Comparison of ENCODE assay signal across 12 mouse cellular contexts in the genomic region with DNA sequence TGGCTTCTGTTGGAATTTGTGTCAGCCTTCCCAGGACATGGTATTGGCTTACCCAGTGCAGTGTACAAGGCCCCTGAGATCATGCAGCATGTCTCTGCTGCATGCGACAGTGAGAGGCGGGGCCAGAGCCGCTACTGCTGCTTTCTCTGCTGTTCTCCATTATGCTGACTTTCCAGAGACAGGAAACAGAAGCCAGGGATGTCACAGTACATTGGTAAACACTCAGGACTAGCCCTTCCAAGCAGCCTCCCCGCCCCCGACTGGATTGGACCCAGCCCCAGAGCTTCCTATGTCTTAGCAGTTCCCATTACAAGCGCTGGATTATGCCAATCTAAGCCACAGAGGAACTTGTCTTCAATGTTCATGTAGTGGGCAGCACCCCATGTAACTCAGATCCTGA. TPM values are rescaled to one million over a fixed set of nuclear protein-coding genes. Genes with fewer than 3 reads are reported as not detected.
DNase-seq lines count a peak whose midpoint lies in the region; ATAC-seq and TF ChIP-seq lines count a peak whose summit lies in the region.
"Had no signal": no experiment of that assay in that cellular context is flagged by ENCODE, and none has a peak within 500 bp of the region (broad histone marks: within the 10 kb centered on the region; RNA-seq: fewer than 3 reads in every experiment).

No protein-coding gene starts in this region.

- peak overlapping the region; percentile 29 for H3K27ac ChIP-seq in kidney, embryonic 15.5 days
- peak overlapping the region; percentile 65 for H3K27ac ChIP-seq in kidney, postnatal 0 days
- H3K27ac ChIP-seq: limb, embryonic 13.5 days had no signal

- no peak overlapping the region for H3K4me2 ChIP-seq in kidney, embryonic 15.5 days
- no peak overlapping the region for H3K4me2 ChIP-seq in kidney, postnatal 0 days (ENCODE audit: low read length)
- H3K4me2 ChIP-seq: limb, embryonic 13.5 days had no signal

- no peak for TF ChIP-seq CTCF in kidney, postnatal 0 days (IDR thresholded peaks at IDR 0.05; ENCODE audit: low read depth)

- peaks cover 54% of the 10 kb centered on the region for H3K4me1 ChIP-seq in kidney, embryonic 15.5 days
- H3K4me1 ChIP-seq in kidney, postnatal 0 days (replicated peaks; ENCODE audit: insufficient read depth, low read length) = peaks cover 14% of the 10 kb centered on the region; the same call in 1 of the 2 replicates

- WGBS in kidney, embryonic 15.5 days = 54% methylated on average over 6 of the region's 6 CpGs
- WGBS in kidney, postnatal 0 days = 53% methylated on average over 6 of the region's 6 CpGs

- peak; percentile 23 for DNase-seq in embryo, embryonic 11 days
- no peak for DNase-seq in embryo, embryonic 9.5 days (ENCODE audit: extremely low spot score)
- no peak for DNase-seq in kidney, adult 18-20 months
- DNase-seq in kidney, postnatal 0 days (ENCODE audit: low spot score) = peak; percentile 82
- DNase-seq in lung, postnatal 36 days = peak; percentile 75
- no peak for DNase-seq in c-Kit-positive CD71-positive TER-119-positive erythroid progenitor cells, embryonic 14.5 days (ENCODE audit: low spot score)
- no peak for DNase-seq in gastrocnemius, postnatal 36 days
- DNase-seq: cerebellum, postnatal 25 days had no signal

- no peak overlapping the region for H3K9ac ChIP-seq in kidney, embryonic 15.5 days
- H3K9ac ChIP-seq in kidney, postnatal 0 days (ENCODE audit: low read depth, low read length) = no peak overlapping the region
- H3K9ac ChIP-seq: limb, embryonic 13.5 days had no signal

- peaks cover 64% of the 10 kb centered on the region for H3K36me3 ChIP-seq in kidney, embryonic 15.5 days
- peaks cover 40% of the 10 kb centered on the region; the same call in 1 of the 2 replicates for H3K36me3 ChIP-seq in kidney, postnatal 0 days (ENCODE audit: insufficient read depth, low read length)

- intact Hi-C loops in gastrocnemius, postnatal 36 days (cut with DNase I) = no loop called here

- no peaks in the 10 kb centered on the region for H3K9me3 ChIP-seq in kidney, embryonic 15.5 days (replicated peaks)
- no peaks in the 10 kb centered on the region for H3K9me3 ChIP-seq in kidney, postnatal 0 days (replicated peaks; ENCODE audit: low read length)
- H3K9me3 ChIP-seq: limb, embryonic 13.5 days had no signal

- H3K27me3 ChIP-seq in kidney, embryonic 15.5 days = no peaks in the 10 kb centered on the region
- no peaks in the 10 kb centered on the region for H3K27me3 ChIP-seq in kidney, postnatal 0 days (ENCODE audit: insufficient read depth, low read length)
- H3K27me3 ChIP-seq: limb, embryonic 13.5 days had no signal

- ATAC-seq in kidney, embryonic 15.5 days (replicated peaks; ENCODE audit: low FRiP score) = no peak
- ATAC-seq in kidney, postnatal 0 days (replicated peaks; ENCODE audit: low FRiP score, low read depth) = no peak
- ATAC-seq: forebrain, embryonic 14.5 days; midbrain, embryonic 16.5 days had no signal

- H3K4me3 ChIP-seq in kidney, embryonic 15.5 days (replicated peaks) = no peak overlapping the region
- no peak overlapping the region for H3K4me3 ChIP-seq in kidney, postnatal 0 days (replicated peaks; ENCODE audit: low read depth, low read length)
- H3K4me3 ChIP-seq: limb, embryonic 13.5 days had no signal

RNA-seq across cellular contexts. Expression of a gene that starts 3.7 kb away (rescaled TPM):
- polyA plus RNA-seq in kidney, embryonic 15.5 days (2015; fragmentation: Nextera tagmentation; extraction: Ambion mirVana) = 29.8 and 31.9 TPM in 2 replicates
- polyA plus RNA-seq in kidney, postnatal 0 days (2015; fragmentation: Nextera tagmentation; extraction: Ambion mirVana) = 24.2 and 25.8 TPM in 2 replicates
- 10 to 100 TPM; 18.2 to 19.5 TPM for total RNA-seq in gastrocnemius, postnatal 36 days (2021)

RNA-seq across cellular contexts. Expression of a gene that starts 12.5 kb away (rescaled TPM):
- polyA plus RNA-seq in kidney, embryonic 15.5 days (2015; fragmentation: Nextera tagmentation; extraction: Ambion mirVana) = 1.1 and 1.7 TPM in 2 replicates
- polyA plus RNA-seq in kidney, postnatal 0 days (2015; fragmentation: Nextera tagmentation; extraction: Ambion mirVana) = 1.1 TPM in 2 replicates
- total RNA-seq in gastrocnemius, postnatal 36 days (2021) = under 1 TPM; 0.44 to 0.82 TPM

RNA-seq across cellular contexts. Expression of a gene that starts 32.2 kb away (rescaled TPM):
- polyA plus RNA-seq in kidney, embryonic 15.5 days (2015; fragmentation: Nextera tagmentation; extraction: Ambion mirVana) = 27.9 and 31.3 TPM in 2 replicates
- 12.9 and 14.6 TPM in 2 replicates for polyA plus RNA-seq in kidney, postnatal 0 days (2015; fragmentation: Nextera tagmentation; extraction: Ambion mirVana)
- total RNA-seq in gastrocnemius, postnatal 36 days (2021) = 1 to 10 TPM; 3.7 to 9.0 TPM

RNA-seq across cellular contexts. Expression of a gene that starts 32.9 kb away (rescaled TPM):
- 39.6 and 44.4 TPM in 2 replicates for polyA plus RNA-seq in kidney, embryonic 15.5 days (2015; fragmentation: Nextera tagmentation; extraction: Ambion mirVana)
- polyA plus RNA-seq in kidney, postnatal 0 days (2015; fragmentation: Nextera tagmentation; extraction: Ambion mirVana) = 21.3 and 23.1 TPM in 2 replicates
- total RNA-seq in gastrocnemius, postnatal 36 days (2021) = 1 to 10 TPM; 2.1 to 2.9 TPM

RNA-seq across cellular contexts. Expression of a gene that starts 40.9 kb away (rescaled TPM):
- 110 and 115 TPM in 2 replicates for polyA plus RNA-seq in kidney, embryonic 15.5 days (2015; fragmentation: Nextera tagmentation; extraction: Ambion mirVana)
- 88.0 and 94.9 TPM in 2 replicates for polyA plus RNA-seq in kidney, postnatal 0 days (2015; fragmentation: Nextera tagmentation; extraction: Ambion mirVana)
- total RNA-seq in gastrocnemius, postnatal 36 days (2021) = 10 to 100 TPM; 22.5 to 24.0 TPM

Comparison
In these comparisons a context has a peak if more than half of its experiments do, and no peak if none do; other contexts are left out.
1. DNase-seq: peak in embryo, embryonic 11 days (single experiment), kidney, postnatal 0 days (single experiment) and lung, postnatal 36 days (single experiment); none in embryo, embryonic 9.5 days (single experiment), kidney, adult 18-20 months (single experiment), c-Kit-positive CD71-positive TER-119-positive erythroid progenitor cells, embryonic 14.5 days (single experiment) and gastrocnemius, postnatal 36 days (0 of 2).